Mouse (Mus musculus): ENCODE results near the gene Arpc5.
"Not testable (repeated sequence)": the region's sequence is repeated elsewhere in the genome, so short reads cannot be mapped to it uniquely, and the experiment has no call there.

Gene Arpc5

DNA sequence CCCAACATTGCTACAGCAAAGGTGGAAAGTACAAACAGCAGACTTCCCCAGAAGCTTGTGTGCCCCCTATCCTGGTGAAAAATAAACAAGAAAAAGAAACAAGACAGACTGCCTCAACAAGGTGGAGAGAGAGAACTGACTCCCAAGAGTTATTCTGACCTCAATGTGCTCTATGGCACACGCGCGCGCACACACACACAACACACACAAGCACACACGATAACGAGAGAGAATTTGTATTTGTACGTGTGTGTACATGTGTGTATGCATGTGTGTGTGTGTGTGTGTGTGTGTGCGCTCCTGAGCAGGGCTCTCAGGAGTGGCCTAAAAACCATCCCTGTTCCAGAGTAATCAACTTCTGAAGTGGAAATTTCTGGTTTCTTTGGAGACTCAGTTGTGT, 18.3 kb downstream of the Arpc5 start:
- DNase-seq = no peak

DNA sequence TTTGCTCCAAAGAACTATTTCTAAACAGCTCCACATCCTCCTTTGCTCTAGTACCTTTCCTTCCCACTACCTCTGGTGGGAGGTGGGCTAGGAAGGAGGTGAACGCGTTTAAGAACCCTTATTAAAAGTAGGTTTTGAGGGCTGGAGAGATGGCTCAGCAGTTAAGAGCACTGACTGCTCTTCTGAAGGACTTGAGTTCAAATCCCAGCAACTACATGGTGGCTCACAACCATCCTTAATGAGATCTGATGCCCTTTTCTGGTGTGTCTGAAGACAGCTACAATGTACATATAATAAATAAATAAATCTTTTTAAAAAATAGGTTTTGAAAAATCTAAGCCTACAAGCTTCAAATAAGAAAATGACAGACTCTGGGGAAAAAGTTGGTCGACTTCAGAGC, 19.1 kb downstream of the Arpc5 start:
- DNase-seq = not testable (repeated sequence)

DNA sequence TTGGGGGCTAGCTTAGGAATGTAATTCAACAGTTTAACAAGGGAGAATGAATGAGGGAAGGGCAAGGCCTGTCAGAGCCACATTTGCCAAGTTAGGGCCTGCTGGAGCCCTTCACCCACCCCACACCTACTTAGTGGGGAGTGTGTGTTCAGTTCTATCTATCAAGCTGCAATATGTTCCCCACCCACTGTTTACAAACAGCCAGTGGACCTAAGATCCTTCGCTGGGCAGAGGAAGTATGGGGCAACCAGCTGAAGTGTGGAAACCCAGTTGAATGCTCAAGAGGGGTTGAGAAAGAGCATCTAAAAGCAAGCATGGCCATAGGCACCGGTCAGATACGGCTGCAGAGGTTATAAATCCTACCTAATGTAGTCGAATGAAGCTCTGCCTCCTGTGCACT, 20.6 kb downstream of the Arpc5 start:
- peak; percentile 42 for DNase-seq

DNA sequence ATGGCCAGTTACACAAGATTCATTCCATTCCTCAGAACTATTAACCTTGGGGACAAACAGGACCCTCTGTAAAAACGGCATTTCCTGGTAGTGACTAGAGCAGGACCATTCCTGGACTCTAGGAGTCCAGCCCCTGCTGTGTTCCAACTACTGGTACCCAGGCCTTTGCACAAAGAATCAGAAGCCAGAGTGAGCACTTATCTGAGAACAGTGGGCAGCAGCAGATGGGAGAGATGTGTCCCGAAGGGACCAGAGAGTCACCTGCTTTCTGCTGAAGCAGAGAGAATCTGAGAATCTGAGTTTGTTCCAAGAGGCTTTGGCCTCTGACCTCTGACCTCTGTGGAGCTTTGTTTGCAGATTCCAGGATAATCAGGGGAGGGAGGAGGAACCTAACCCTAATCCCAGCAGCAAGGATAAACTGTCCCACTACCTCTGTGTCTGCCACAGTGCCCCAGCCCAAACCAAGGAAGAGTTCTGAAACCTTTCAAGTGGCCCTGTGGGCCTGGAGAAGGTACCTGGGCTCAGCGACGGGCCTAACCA, 21.8 kb downstream of the Arpc5 start:
- DNase-seq = no peak

DNA sequence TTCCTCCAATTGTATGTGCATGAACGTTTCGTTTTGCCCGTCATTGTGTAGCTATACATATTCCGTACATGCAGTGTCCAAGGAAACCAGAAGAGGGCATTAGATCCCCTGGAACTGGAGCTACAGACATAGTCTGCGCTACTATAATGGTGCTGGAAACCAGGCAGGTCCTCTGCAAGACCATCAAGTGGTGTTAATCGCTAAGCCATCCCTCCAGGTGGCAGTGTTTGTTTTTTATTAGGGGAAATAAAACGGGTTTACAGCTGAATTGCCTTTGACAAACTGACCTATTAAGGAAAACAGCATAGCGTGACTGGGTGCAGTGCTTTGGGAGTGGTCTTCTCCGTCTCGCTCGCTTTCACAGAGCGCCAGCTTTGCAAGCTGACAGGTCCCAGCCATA, 23.9 kb downstream of the Arpc5 start:
- peak; percentile 68 for DNase-seq

DNA sequence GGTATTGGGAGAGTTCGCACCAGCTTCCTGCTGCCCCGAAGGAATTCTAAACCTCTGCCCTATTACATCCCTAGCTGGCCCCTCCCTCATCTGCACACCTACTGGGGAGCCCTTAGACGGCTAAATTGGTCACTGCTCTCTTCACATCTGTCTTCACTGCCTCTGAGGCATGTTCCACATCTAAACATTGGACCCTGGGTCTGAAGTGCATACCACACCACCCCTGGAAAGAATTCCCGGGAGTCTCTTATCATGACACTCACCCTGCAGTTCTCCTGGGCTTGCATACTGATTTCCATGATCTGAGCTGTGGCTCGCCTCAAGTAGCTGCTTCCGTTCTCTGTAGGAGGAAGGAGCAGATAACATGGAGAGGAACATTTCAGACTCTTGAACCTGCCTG, 24.5 kb downstream of the Arpc5 start:
- DNase-seq = no peak

DNA sequence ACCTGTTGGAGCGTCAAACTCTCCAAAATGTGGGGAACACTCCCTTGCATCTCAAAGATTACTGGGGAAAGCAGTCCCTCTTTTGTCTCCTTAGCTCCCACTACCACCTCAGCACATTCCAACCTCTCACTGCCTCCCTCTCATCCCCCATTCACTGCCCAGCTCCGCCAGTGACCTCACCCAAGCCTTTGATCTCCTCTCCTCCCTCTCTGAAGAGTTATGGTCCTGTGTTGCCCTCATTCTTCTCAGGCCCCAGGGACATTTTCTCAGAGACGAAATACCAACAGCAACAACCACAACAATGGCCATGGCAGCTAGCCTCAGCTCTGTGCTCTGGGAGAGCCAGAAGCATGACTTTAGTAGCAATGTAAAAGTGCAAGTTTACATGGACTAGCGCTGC, 24.9 kb downstream of the Arpc5 start:
- no peak for DNase-seq

DNA sequence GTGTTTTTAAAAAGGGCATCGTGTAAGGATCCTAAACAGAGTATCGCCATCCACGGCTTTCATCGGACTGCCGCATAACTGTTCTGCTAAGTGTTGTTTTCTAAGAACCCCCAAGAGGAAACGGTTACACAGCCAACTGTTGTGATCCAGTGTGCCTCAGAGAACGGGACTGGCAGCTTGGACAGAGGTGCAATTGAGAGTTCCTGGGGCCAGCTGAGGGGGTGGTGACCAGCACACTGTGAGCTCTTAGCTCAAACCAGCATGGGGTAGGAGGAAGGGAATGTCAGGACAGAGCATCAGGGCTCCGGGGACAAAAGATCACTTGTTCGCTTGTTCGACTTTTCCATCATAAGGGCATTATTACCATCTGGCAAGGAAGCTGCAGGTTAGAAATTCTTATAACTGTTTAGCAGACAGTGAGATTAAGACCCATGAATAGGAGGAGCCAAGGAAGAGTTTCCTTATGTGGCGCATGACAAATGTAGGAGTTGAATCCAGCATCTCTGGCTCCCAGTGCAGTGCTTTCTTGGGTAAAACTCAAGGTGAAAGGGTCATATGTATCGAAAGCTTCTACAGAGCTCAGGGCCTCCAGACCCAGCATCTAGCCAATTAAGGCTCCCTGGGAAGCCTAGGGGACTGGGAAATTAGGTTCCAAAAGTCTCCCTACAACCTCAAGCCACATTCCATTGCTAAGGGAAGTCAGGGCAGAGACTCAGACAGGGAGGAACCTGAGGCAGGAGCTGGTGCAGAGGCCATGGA, 26.6 kb downstream of the Arpc5 start:
- no peak for DNase-seq

DNA sequence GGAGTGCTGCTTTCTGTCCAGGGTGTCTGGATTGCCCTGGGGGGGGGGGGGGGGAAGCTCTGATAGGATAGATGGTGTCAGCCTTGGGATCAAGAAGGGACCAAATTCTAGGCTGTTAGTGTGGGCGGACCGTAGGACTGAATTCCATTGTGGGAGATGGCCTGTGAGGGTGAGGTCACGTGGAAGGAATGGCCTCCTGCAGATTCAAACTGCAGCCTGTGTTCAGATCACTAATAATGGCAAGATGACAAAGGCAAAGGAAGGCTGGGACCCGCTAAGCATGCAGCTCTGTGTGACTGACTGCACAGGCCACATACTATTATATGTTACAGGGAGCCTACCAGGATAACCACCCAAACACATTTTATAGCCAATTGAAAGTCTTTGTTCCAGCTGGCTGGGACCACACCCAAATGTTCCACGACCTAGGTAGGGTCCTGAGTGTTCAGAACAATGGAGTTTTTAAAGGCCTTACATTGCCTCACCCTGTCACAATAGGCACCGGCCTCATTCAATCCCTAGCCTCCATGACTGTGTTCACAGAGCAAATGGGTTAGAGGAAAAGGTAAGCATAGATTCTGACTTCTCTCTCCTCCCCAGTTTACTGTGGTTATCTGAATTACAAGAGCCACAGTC, 27.3 kb downstream of the Arpc5 start:
- no peak for DNase-seq

DNA sequence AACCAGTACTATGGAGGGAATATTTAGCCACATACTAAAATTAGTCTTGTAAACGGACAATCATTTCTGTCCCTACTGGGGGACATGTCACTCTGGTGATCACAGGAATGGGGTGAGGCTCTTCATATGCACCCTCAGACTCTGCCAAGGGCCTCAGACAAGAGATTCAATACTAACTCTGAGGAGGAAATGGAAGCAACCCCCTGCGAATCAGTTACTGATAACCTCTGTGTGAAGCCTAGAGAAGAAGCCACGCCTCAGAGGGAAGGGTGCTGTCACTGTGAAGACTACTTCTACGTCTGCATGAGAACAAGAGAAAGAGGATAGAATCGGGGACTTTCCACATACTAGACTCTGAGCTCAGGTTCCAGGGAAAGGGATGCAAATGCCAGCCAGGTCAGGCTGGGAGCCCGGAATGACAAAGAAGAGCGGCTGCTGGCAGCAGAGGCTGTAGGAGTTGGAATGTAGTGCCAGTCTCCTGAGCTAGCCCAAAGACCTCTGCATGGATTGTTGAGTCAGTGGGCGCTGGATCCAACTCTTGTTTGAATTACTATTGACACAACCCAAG, 29.4 kb downstream of the Arpc5 start:
- DNase-seq = no peak

DNA sequence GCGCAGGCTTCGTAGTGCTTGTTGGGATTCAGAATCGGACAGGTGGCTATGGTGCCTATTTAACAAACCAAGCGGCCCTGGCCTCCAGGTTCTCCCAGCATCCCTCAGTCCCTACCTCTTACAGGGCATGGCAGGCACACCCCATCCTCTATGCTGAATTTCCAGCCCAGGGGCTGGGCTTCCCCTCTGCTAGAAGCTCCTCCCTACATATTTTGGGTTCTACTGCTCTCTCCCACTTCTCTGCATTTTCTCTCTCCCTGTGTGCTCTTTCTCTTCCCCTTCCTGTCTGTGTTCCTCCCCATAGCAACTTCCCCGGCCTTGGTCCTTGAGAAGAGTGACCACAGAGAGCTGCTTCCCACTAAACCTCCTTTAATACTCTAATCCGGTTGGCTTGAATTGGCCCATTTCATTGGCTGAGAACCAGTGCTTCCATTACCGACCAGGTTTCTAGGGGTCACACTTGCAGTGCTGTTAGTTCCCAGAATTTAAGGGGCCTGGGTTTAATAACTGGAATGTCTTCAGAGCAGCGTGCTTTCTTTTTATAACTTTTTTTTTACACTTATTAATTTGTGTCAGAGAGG, 30.4 kb downstream of the Arpc5 start:
- no peak for DNase-seq

DNA sequence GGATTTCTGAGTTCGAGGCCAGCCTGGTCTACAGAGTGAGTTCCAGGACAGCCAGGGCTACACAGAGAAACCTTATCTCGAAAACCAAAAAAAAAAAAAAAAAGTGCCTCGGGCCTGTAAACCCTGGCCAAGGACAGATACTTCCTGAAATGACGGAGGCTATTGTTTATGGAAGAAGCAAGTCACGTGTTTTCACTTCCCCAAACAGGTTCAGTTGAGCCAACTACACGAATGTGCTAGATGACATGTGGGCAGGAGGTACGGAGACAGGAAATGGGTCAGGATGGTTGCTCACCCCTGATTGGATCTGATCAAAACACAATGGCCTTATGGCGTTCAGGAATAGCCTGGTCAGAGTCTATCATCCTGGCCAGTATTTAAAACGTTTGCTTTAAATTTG, 31.8 kb downstream of the Arpc5 start:
- DNase-seq = peak; percentile 30

DNA sequence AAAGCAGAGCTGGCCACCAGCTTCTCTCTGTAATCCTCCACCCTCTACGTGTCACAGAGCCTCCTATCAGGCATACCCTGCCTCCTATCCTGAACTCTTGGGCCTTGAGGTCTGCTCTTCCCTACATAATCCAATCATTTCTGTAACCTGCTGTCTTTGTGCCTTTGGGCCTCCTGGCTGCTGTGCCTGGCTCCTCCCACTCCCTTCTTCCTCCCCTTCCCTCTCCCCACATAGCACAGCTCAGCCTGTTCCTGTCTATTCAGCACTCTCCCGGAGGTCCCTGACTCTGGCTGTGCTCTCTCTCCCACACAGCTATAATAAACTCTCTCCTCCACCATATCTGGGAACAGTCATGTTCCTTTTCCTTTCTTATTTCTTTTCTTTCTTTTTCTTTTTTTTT, 33.6 kb downstream of the Arpc5 start, which contains the start of gene Ncf2:
TSS of gene Ncf2 (plus strand) at position 298 of the 400 bp plus-strand sequence.
- DNase-seq = peak; percentile 39

DNA sequence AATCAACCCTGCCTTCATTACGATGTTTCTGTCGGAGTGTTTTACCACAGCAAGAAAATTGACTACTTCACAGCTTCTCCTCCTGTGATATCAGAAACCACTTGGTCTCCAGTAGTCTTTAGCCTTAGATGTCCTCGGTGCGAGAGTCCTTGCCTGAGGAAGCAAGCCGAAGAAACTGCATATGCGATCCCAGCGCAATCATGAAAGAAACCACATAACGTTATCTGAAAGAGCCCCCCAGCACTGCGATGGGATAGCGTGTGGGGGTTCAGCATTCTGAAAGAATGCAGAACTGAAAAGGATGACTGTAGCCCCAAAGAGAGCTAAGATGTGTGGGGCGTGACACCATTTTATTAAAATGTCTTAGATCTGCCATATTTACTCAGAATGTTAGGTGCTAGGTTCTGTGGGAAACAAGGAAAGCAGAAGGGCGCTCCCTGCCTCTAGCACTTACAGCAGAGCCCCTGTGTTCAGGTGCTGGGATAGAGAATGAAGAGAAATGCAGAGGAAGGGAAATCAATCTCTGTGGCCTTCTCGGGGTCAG, 34.4 kb downstream of the Arpc5 start:
- no peak for DNase-seq

DNA sequence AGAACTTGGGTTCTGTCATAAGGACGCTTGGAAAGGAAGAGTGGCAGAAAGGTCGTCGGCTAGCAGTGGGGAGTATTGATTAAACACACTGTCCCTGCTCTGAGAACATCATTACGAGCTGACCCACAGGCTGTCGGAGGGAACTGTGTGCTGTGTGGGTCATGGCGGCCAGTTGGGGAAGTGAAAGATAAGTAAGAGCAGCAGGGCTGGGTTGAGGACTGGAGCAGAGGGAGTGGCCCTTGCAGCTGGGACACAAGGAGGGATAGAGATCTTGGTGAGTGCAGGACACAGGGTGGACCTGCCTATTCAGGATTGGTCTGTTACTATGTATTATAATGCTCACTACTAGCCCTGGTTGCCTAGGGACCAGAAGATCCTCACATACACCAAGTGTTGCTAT, 38.6 kb downstream of the Arpc5 start:
- no peak for DNase-seq

DNA sequence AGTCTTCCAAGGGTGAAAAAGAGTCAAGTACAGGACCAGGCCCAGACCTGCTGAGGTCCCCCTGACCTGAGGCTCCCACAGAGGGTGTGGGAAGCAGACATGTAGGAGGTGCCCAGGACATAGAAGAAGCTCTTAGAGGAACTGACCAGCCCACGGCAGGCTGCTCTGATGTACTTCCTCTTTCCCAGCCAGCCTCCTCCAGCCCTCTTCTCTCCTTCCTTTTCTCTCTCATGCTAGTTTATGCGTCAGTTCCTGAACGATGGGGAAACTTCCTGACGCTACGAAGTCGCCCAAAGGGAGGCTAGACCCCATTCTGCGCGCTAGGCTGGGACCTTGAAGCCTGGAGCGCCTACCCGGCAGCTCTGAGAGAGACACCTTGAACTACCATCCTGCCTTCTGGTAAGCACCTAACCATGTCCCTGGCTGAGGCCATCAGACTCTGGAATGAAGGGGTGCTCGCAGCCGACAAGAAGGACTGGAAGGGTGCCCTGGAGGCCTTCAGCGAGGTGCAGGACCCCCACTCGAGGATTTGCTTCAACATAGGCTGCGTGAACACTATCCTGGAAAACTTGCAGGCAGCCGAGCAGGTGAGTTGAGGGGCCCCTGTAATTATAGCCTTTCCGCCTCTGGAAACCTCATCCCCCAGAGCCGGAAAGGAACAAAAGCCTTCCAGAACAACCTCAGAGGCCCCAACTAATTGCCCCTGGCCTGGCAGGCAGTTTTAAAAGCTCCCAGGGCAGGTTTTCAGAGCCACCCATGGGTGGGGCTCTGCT, 41.5 kb downstream of the Arpc5 start:
- DNase-seq = no peak

DNA sequence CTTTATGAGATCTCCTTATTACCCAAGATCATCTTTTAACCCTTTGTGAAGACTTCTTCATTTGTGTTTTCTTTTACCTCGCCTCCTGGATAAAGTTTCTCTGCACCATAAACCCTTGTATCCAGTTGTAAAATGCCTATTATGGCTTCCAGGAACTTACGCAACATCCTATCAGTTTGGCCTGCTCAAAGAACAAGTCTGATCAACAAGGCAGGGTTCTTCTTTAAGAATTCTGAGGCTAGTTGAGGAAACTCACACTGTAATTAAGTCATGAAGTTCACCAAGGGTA, 42.0 kb downstream of the Arpc5 start:
- DNase-seq = no peak

DNA sequence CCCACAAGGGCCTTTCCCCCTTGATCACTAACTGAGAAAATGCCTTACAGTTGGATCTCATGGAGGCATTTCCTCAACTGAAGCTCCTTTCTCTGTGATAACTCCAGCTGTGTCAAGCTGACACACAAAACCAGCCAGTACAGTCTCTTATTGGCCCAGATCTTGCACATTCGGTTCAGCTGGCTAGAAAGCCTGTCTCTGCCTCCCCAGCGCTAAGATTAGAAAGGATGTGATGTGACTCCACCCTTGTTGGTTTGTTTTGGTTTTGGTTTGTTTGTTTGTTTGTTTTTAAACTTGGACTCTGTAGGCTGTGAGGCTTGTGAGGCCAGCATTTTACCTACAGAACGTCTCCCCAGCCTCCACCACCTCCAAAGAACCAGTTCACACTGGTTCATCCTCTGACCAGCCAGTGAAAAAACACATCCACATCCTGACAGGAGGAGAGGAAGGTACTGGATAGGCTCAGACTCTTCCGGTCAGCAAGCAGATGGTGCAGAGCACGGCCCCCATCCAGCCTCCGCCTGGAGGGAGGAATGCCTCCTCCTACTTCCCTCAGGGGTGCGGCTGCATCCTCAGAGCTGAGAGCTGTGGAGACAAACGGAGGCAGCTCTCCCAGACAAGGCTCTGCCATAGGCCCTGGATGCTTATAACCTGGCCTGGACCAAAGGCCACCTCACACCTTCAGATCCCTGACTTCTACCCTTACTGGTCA, 43.4 kb downstream of the Arpc5 start:
- DNase-seq = peak; percentile 23

DNA sequence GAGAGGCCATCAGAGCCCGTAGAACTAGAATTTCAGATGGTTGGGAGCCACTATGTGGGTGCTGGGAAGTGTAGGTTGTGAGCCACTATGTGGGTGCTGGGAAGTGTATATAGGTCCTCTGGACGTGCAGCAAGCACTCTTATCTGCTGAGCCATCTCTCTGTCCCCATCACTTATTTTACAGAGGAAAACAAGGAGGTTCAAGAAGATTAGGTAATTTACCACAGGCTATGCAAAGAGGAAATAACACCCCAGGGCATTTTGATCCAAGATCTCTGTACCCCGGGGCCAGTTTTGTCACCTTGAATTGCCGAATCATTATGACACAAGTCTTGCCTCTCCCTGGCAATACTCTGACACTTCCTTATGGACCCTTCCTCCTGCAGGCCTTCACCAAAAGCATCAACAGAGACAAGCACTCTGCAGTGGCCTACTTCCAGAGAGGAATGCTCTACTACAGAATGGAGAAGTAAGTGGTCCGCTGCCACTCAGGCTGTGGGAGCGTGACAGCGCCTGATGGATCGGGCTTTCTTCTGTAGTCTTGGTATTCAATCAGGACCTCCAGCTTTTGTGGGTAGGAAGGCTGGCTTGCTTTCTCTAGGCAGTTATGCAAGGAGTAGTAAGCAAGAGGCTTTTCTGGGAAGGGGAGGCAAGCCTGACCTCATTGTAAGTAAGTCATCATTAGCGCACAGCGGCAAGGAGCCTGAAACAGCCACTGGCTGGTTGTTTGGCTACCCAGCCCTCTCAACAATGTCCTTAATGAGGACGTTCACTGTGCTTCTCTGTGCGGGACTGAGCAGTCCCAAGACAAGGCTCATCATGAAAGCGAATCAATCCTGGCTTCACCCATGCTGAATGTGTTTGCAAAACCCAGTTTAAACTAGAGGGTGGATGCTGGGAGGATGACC, 44.4 kb downstream of the Arpc5 start:
- no peak for DNase-seq

DNA sequence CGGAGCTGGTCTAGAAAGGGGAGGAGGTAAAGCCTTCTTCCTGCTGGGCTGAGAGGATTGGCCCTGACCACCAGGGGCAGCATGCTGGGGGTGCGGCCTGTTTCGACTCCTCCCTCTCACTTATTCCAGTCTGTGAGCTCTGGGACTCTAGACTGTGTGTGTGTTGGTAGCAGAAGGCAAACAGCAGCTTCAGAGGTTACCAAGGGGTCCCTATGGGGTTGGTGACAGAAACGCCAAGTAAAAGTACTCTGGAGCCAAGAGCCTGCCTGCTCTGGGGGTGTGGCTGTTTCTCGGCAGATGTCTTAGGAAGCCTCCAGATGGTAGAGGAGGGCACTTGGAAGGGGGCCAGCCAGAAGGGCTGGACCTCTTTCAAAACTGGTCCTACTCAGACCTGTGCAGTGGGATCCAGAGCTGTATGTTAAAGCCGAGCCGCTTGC, 48.9 kb downstream of the Arpc5 start:
- peak; percentile 79 for DNase-seq
